In the genomic region with DNA sequence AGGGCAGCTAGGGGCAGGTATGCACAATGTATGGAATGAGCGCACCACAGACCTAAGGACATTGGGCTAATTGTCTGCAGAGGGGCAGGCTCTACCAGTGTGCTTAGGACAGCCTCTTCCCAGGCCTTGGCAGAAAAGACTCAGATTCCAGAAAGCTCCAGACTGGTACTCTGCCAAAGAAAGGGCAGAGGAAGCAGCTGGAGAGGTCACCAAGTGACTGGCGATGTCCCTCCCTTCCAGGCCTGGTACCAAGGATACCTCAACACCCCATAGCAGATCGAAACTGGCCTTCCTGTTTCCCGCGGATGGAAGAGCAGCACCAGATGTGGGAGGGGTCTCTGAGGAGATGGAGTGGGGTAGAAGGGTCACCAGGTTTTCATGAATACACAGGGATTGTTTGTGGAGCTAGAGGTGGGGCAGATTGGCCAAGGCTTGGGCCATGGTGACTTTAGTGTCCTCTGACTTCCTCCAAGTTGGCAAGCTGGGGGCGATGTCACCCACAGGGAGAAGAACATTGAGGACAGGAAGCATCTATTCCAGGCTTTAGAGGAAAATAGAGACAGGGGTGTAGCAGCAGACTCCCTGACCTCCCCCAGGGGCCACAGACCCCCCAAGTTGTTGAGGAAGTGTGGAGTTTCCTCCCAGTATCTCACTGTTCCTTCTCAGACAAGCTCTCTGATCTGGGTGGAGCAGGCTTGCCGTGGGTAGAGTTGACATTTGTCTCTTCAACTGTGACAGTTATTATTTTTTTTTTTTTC, we compare ENCODE assay signal across 14 mouse cellular contexts. TPM values are rescaled to one million over a fixed set of nuclear protein-coding genes. Genes with fewer than 3 reads are reported as not detected.
DNase-seq lines count a peak whose midpoint lies in the region; TF ChIP-seq lines count a peak whose summit lies in the region.
"Had no signal": no experiment of that assay in that cellular context is flagged by ENCODE, and none has a peak within 500 bp of the region (broad histone marks: within the 10 kb centered on the region; RNA-seq: fewer than 3 reads in every experiment).

No protein-coding gene starts in this region.

- no peaks in the 10 kb centered on the region for H3K36me3 ChIP-seq in kidney, adult 2 months (ENCODE audit: control insufficient read depth, insufficient read depth, low read length)
- H3K36me3 ChIP-seq: G1E; heart, embryonic 15.5 days; liver, embryonic 13.5 days; midbrain, embryonic 12.5 days; neural tube, embryonic 15.5 days had no signal

- H3K27me3 ChIP-seq in kidney, adult 2 months (replicated peaks; ENCODE audit: control insufficient read depth, insufficient read depth, low read length), result no peaks in the 10 kb centered on the region
- H3K27me3 ChIP-seq: heart, embryonic 15.5 days; liver, embryonic 13.5 days; midbrain, embryonic 12.5 days; neural tube, embryonic 15.5 days had no signal

- no peak overlapping the region for H3K4me3 ChIP-seq in left cerebral cortex, adult 2 months
- no peak overlapping the region for H3K4me3 ChIP-seq in kidney, adult 2 months (ENCODE audit: insufficient read depth, low read depth, low read length)
- H3K4me3 ChIP-seq: heart, embryonic 15.5 days; liver, embryonic 13.5 days; midbrain, embryonic 12.5 days; neural tube, embryonic 15.5 days had no signal

- DNase-seq in adrenal gland, adult 8-10 months, result peak; percentile 41
- no peak for DNase-seq in adrenal gland, postnatal 25 days
- DNase-seq in left cerebral cortex, adult 2 months (ENCODE audit: extremely low spot score in 1 of 2, low spot score in 2 of 2), result no peak
- DNase-seq in left cerebral cortex, postnatal 14 days (ENCODE audit: low spot score in 2 of 2), result no peak
- DNase-seq in kidney, adult 2 months, result peak; percentile 70
- DNase-seq in lung, postnatal 36 days, result peak; percentile 67
- DNase-seq in thymus, postnatal 14 days, result no peak
- DNase-seq in cerebellum, adult 11-12 months, result no peak
- DNase-seq: liver, embryonic 13.5 days; right cerebral cortex, postnatal 4 days had no signal

- 0 out of 2 replicates have a peak, but pooled peaks cover 3% of the 10 kb centered on the region for H3K4me1 ChIP-seq in kidney, adult 2 months (ENCODE audit: control insufficient read depth, insufficient read depth, low read length)

- peak overlapping the region; percentile 24; the same call in 1 of the 2 replicates for H3K27ac ChIP-seq in left cerebral cortex, adult 2 months
- H3K27ac ChIP-seq in kidney, adult 2 months (ENCODE audit: insufficient read depth, low read depth, low read length), result no peak overlapping the region
- H3K27ac ChIP-seq: heart, embryonic 15.5 days; liver, embryonic 13.5 days; midbrain, embryonic 12.5 days; neural tube, embryonic 15.5 days had no signal

- no peak for TF ChIP-seq CTCF in left cerebral cortex, adult 2 months (IDR thresholded peaks at IDR 0.05)
- no peak for TF ChIP-seq CTCF in kidney, adult 2 months (conservative IDR thresholded peaks at IDR 0.05; ENCODE audit: insufficient read depth, insufficient read length, low read depth, low read length)

- intact Hi-C loops in left cerebral cortex, adult 2 months (cut with DNase I), result no loop called here
- intact Hi-C loops in left cerebral cortex, postnatal 14 days (cut with DNase I), result no loop called here

- no peak for TF ChIP-seq POLR2A in kidney, adult 2 months (IDR thresholded peaks at IDR 0.05; ENCODE audit: low read depth, low read length)

- WGBS in kidney, adult 2 months, result 58% methylated on average over 7 of the region's 7 CpGs

RNA-seq across cellular contexts. Expression of a gene that starts 49.1 kb away (rescaled TPM):
- total RNA-seq in adrenal gland, adult 8-10 months (2022), result 10 to 100 TPM; 13.3 to 32.9 (median 13.7) TPM
- total RNA-seq in adrenal gland, postnatal 25 days (2021), result 1.9 and 2.0 TPM in 2 replicates
- 10 to 100 TPM; 56.9 to 88.9 TPM for total RNA-seq in left cerebral cortex, adult 2 months (2021)
- 10 to 100 TPM; 31.1 to 40.8 TPM for total RNA-seq in left cerebral cortex, postnatal 14 days (2021)
- polyA plus RNA-seq in kidney, adult 2 months (2012; rRNA removed), result 1.2 and 1.3 TPM in 2 replicates

Comparison
In these comparisons a context has a peak if more than half of its experiments do, and no peak if none do; other contexts are left out.
1. DNase-seq: peak in adrenal gland, adult 8-10 months (single experiment), kidney, adult 2 months (single experiment) and lung, postnatal 36 days (single experiment); none in adrenal gland, postnatal 25 days (single experiment), left cerebral cortex, adult 2 months (0 of 2), left cerebral cortex, postnatal 14 days (0 of 2), thymus, postnatal 14 days (single experiment) and cerebellum, adult 11-12 months (single experiment).